Mouse (Mus musculus): ENCODE data around the gene Efna5.

The Efna5 gene

DNA sequence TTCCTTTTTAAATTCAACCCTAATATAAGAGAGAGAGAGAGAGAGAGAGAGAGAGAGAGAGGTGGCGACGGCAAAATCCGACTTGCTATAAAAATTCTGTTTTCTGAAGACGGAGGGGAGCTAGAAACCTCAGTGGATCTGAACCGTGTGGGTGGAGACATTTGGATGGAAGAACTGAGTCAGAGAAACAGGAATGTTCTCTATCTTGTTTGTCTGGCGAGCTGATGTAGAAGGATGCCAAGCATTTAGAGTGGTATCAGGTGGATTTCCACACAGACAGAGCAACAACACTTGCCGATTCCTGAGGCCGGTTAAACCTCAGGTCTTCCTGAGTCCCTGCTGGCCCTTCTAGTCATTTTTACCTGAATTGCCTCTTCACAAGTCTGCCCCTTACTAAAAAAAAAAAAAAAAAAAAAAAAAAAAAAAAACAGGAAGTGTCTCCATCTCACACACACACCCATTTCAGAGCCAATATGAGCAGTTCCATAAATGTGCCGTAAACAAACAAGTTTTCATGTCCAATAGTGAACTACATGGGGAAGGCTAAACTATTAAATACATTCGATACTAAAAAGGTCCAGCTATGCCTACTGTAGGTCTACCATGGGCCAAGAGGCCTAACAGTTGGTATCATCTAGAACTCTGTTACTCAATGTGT, 231.7 kb downstream of the Efna5 start:
- no peak for DNase-seq

DNA sequence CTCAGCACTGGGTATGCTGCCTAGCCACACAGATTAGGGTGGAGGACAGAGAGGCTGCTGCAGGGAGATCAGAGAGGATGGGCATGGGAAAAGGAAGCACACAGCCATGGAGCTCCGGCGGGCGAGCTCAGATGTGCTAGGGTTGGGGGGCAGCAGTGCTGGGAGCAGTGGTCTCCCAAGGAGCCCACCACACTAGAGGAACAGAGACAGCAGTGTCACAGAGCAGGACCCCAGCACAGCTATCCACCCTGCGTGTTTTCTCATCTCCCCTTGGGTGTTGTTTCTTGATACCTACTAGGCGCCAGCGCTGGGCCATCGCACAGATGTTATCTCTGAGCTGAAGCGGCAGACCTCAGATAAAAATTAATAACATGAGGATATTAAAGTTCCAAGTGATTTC, 234.3 kb downstream of the Efna5 start:
- no peak for DNase-seq

GRCm38 (mm10) chr17:62642447-62643145, 238.5 kb downstream of the Efna5 start:
- DNase-seq, result peak; percentile 9

DNA sequence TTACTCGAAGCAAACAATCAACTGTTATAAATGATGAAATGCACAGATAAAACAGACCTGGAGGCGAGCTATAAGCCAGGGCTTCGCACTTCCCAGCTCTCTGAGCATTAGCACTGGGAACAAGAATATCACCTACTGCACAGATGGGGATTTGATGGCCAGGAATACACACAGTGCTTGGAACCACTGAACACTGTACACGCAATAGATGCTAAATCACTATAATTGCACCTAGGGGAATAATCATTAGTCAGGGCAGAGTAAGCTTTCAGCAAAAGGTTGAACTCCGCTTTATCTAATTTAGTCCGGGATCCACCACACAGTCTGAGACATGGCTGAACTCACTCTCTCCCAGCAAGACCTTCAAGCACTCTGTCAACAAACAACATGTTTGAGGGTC, 240.5 kb downstream of the Efna5 start:
- DNase-seq, result no peak

DNA sequence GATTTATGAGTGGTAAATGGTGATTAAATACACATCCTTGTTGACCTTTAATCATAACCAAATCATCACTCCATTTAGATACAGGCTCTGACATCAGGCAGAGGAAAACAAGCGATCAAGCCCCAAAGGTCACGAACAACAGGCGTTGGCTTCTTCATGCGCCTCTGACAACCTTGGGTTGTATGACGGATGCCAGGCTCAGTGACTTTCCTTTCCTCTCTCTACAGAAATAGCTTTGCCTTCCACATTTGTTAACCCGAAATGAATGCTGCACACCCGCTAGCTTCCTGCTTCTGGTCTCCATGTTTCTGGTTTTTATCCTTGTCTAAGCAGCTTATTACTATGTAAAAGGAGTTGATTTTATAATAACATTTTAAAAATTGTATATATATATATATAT, 244.2 kb downstream of the Efna5 start:
- no peak for DNase-seq

DNA sequence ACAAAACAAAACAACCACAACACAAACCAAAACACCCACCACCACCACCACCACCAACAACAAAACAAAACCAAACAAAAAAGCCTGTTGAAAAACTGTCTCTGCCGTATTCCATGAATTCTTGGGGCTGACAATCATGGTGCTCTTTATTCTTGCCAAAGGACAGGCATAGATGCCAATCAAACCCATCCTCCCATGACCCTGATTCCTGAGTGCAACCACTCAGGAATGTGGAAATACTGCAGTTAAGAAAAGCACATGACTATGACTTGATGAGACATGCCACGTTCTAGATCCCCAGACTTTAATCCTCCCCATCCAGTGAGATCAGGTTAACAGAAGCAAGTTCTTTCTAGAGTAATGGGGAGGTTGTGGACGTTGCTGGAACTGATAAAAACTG, 246.2 kb downstream of the Efna5 start:
- no peak for DNase-seq

GRCm38 (mm10) chr17:62628474-62628873, 252.6 kb downstream of the Efna5 start:
- no peak for DNase-seq

- no peak for DNase-seq
Observed at GRCm38 (mm10) chr17:62627508-62627907, 253.6 kb downstream of the Efna5 start.

GRCm38 (mm10) chr17:62625646-62626020, 255.5 kb downstream of the Efna5 start:
- DNase-seq, result no peak

GRCm38 (mm10) chr17:62624804-62625645, 256.1 kb downstream of the Efna5 start:
- no peak for DNase-seq

- DNase-seq, result no peak
Observed at GRCm38 (mm10) chr17:62623224-62623623, 257.9 kb downstream of the Efna5 start.

DNA sequence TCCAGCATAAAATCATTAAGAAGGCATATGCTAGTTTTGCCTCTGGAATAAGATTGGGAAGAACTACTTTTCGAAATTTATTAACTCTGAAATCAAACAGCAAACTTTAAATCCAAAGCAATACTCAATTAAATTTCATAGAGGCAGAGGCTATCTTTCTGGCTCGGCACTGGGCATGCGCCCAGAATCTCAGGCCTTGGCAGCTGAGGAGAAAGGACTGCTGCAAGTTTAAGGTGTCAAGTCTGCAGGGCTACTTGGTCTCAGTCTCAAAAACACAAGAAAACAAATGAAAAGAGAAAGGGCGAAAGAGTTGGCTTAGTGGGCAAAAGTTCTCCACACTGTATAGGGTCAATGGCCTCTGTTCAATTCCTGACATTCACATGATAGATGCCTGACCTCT, 258.6 kb downstream of the Efna5 start:
- no peak for DNase-seq

DNA sequence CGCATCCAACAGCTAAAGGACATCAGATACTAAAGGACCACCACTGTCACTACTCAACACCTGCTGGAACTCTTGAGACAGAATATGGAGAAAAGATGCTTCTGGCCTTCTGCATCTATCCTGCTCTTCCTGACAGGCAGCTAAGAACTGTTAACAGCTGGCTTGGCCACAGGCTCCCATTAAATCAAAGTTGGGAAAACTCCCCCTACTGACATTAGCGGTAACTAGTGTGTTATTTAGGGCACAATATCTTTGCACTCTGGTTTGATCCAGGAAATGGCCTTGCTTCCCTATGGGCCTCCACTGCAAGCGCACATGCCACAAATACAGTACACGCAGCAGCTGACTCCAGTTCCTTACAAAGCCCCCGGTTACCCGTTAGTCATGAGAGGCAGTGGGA, 266.0 kb downstream of the Efna5 start:
- no peak for DNase-seq

GRCm38 (mm10) chr17:62614708-62615107, 266.4 kb downstream of the Efna5 start:
- no peak for DNase-seq

- no peak for DNase-seq
Observed at GRCm38 (mm10) chr17:62614237-62614636, 266.9 kb downstream of the Efna5 start.

DNA sequence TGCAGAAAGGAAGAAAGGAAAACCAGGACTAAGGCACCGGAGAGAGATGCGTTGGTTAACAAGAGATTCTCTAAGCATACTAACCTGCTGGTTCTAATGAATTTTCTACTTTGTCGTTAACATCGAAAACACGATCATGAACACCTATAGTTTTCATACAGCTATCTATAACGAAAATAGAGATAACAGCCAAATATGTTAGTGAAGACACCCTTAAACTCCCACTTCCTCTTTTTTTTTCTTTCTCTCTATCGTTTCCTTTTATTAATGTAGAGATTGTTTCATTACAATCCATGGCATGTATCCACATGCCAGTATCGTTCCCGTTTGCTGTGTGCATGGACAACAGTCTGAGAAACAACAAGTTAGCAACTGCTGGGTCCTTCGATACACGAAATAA, 267.9 kb downstream of the Efna5 start:
- DNase-seq, result no peak

- DNase-seq, result no peak
Observed at GRCm38 (mm10) chr17:62608145-62608544, 273.0 kb downstream of the Efna5 start.

DNA sequence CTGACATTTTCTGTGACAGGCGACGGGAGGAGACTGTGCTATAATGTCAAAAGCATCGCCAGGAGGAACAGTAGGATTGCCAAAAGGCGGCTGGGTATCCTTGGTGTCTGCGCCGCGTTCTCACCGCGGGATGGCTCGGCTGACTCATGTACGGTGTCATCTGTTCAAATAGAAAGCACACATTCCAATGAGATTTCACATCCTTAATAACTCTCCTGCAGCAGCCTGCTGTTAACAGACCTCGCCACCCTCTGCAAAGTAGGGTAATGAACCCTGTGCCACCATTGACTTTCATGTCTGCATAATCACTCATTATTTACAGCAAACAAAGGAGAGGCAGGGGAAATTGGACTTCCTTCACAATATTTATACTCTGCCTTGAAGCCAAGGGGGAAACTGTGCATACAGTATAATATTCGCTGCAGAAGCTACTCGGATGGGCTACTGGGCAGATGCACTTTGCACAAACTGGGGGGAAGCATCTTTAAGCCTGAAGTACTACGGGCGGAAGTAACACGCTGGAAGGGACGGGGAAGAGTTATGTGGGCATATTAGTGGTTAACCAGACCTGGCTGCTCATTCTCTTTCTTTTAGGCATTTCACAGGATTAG, 273.7 kb downstream of the Efna5 start:
- DNase-seq, result no peak

DNA sequence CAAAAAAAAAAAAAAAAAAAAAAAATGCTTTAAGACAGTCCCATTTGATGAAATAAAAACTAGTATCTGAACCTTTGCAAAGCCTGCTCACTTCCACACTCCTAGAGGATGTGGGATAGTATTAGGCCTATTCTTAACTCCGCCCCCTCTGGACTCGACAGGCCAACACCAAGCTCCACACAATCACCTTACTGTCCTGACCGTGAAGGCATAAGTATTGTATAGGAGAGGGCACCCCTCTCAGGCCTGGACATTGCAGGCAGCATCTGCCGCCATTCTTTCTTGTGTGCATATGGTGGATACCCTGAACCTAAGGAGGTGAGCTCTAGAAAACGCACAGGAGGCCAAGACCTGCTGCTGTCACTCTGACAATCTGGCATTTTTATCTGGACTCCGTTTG, 274.4 kb downstream of the Efna5 start:
- no peak for DNase-seq

DNA sequence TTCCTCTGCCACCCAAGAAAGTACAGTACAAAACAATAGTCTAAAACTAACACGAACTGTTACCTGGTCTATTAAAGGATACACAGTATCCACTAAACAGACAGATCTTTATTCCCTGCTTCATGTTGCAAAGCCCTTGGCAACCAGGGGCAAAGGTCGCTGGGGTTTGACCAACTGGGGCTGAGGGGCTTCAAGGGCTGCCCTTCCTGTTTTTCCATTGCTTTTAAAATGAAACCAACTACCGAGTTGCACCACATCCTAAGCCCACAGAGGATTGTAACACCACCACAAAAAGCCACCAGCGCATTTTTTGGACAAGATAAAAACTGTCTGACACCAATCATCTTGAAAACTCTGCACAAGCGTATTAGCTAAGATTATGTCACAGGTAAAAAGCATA, 276.8 kb downstream of the Efna5 start:
- no peak for DNase-seq

DNA sequence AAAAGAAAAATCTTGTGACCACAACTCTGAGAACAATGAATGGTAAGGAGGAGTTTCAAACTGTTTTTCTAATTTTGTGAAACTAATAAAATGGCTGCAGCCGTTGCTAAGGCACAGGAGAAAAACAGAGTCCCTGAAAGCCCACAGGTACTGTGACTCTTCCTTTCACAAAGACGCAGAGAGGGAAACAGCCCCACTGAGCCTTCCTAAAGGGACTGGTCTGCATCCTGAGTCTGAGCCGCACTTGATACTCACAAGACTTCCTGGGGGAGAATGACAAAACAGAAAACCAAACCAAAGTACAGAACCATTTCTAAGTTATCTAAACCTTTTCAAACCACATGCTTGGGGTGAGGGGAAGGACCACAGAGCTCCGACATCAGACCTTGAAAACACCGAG, 277.5 kb downstream of the Efna5 start:
- DNase-seq, result no peak

DNA sequence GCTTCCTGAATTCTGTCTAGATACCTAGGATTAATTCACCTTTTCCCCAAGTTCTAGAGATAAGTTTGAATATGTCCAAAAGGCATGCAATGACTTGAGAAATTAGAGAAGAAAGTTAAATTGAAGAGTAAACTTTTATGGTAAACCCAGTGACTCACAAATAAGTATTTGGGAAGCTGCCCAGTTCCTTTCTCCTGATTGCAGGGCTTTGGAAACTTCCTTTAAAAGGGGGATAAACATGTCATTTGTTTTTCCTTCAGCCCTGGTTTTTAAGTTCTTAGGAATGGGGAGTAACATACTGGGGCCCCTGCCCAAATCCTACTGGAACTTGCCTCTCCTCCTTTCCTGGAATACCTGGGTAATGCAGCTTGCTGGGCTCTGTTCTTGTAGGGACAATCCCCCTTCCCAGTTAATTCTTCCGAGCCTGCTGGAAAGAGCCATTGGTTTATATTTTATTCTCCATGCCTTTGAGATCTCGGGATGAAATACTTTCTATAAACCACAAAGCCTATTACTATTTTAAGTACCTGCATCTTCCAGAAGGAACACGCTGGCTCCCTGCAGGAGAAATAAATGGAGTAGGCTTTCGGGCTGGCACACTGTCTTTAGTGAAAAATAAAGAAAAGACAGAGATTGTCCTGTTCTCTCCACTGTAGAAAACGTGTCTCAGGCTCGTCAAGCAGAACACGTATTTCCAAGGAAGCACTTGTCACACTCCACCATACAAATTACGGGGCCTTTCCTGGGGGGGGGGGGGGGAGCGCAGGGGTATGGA, 282.2 kb downstream of the Efna5 start:
- DNase-seq, result no peak
